Mouse (Mus musculus) forebrain, embryonic 16.5 days (tissue): ENCODE measurements at regions not wholly inside any gene's neighbourhood (a gene's known extent, or its start where the extent isn't known, plus 50 kb on each side); places are given as distances from the start of the nearest gene placed in this dataset.

Experiments
- ATAC-seq: fragments of 200-750 bp; cut with Nextera tagmentation; 2 replicates; pipeline ENCODE4 v1.8.0; 2017; ENCODE audit warnings: mild to moderate bottlenecking, moderate library complexity
- H3K27ac ChIP-seq: fragments of 300-500 bp; sonication (generic); 2 replicates; pipeline ENCODE4 v1.5.1; 2014; ENCODE audit warnings: low read length, control low read depth
- H3K27me3 ChIP-seq: fragments of 300-500 bp; sonication (generic); replicated peaks from 2 replicates; pipeline ENCODE4 v1.6.1; 2014; ENCODE audit warnings: low read length; ENCODE audit not compliant: control insufficient read depth, insufficient read depth
- H3K36me3 ChIP-seq: fragments of 300-500 bp; sonication (generic); 2 replicates; pipeline ENCODE4 v1.6.1; 2014; ENCODE audit not compliant: control insufficient read depth, insufficient read depth
- H3K4me1 ChIP-seq: fragments of 300-500 bp; sonication (generic); replicated peaks from 2 replicates; pipeline ENCODE4 v1.6.1; 2014; ENCODE audit warnings: low read length; ENCODE audit not compliant: control insufficient read depth, insufficient read depth
- H3K4me2 ChIP-seq: fragments of 300-500 bp; sonication (generic); 2 replicates; pipeline ENCODE4 v1.6.1; 2014; ENCODE audit warnings: mild to moderate bottlenecking, low read length, control low read depth
- H3K4me3 ChIP-seq: fragments of 300-500 bp; sonication (generic); replicated peaks from 2 replicates; pipeline ENCODE4 v1.5.1; 2014; ENCODE audit warnings: mild to moderate bottlenecking, low read length, control low read depth
- H3K9ac ChIP-seq: fragments of 300-500 bp; sonication (generic); replicated peaks from 2 replicates; pipeline ENCODE4 v1.6.1; 2014; ENCODE audit warnings: low read depth, low read length, control low read depth
- H3K9me3 ChIP-seq: fragments of 300-500 bp; sonication (generic); 2 replicates; pipeline ENCODE4 v1.6.1; 2016; ENCODE audit warnings: low read length; ENCODE audit not compliant: control insufficient read depth
- WGBS: fragments of 180-500 bp; shearing (Covaris S2); extraction: QIAGEN DNeasy Blood & Tissue Kit; methylation state at CpG from one replicate; pipeline ENCODE4 v1.1.7; 2014; 5-methylcytosine and 5-hydroxymethylcytosine counted together

DNA sequence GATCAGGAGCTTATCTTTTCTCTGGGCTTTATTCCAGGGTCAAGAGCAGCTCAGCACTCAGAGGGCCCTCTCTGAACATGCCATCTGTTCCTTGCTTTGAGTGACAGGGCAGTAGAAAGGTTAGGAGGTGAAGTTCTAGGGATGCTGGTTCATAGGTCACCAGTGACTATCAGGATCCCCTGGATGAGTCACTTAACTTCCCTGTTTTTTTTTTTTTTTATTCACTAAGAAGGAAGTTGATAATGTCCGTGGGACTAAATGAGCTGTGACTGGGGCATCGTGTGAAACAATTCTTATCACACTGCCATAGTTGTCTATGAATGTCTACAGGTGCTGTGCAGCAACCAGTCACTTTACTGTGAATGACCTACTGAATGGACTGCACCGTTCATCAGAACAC is 73.8 kb upstream of the Gpr139 start:
- Histone ChIP-seq H3K4me3 (no peak overlapping the region), H3K9ac (no peak overlapping the region)
- WGBS, result 87% methylated on average over 3 of the region's 3 CpGs

DNA sequence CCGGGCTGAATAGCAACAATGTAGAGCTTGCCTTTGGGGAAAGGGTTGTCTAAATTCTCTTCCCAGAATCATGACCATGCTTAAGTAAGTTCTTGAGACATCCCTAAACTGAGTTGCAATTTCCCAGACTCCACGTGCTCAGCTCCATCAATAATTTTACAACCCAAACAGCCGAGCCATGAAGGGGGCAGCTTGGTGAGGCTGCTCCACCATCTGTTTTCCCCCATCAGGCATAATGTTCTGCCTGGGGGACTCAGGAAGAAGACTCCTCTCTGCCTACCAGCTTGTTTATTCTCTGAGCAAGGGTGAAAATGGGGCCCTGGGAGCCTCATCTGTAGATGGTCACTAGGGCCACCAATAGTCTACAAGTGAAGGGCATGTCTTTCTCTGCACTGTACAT is 72.5 kb upstream of the Gpr139 start:
- Histone ChIP-seq H3K9me3 (no peaks in the 10 kb centered on the region), H3K4me3 (no peak overlapping the region), H3K27ac (no peak overlapping the region), H3K9ac (no peak overlapping the region), H3K27me3 (no peaks in the 10 kb centered on the region), H3K4me1 (no peaks in the 10 kb centered on the region), H3K4me2 (no peak overlapping the region), H3K36me3 (no peaks in the 10 kb centered on the region)
- WGBS, result 88% methylated on average over 3 of the region's 3 CpGs
- no peak for ATAC-seq

More for the DNA sequence above, 73.8 kb upstream of the Gpr139 start:
- no peak overlapping the region for H3K4me2 ChIP-seq
- H3K4me1 ChIP-seq, result no peaks in the 10 kb centered on the region
- H3K27me3 ChIP-seq, result no peaks in the 10 kb centered on the region
- no peak overlapping the region for H3K27ac ChIP-seq
- ATAC-seq, result no peak
- no peaks in the 10 kb centered on the region for H3K36me3 ChIP-seq
- H3K9me3 ChIP-seq, result no peaks in the 10 kb centered on the region

DNA sequence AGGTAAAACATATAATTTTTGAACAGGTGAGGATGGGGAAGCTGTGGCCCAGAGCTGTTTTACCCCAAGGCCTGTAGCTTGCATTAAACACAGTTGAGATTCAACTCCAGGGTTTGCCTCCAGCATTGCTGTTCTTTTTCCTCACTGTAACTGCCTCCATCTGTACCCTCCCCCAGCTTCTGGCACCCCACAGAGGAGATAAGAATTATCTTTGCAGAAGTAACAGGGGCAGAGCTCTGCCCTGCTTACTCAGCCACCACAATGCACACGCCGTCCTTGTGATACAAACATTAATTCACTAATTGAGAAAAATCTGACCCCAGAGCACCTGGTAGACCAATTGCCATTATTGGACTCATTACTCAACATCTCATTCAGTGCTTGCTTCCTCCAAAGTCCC is 68.3 kb upstream of the Gpr139 start:
- Histone ChIP-seq H3K4me1 (no peaks in the 10 kb centered on the region), H3K27me3 (no peaks in the 10 kb centered on the region), H3K9me3 (no peaks in the 10 kb centered on the region), H3K4me3 (no peak overlapping the region), H3K27ac (no peak overlapping the region), H3K36me3 (no peaks in the 10 kb centered on the region), H3K9ac (no peak overlapping the region), H3K4me2 (no peak overlapping the region)
- 73% methylated on average over 2 of the region's 2 CpGs for WGBS
- ATAC-seq, result no peak

DNA sequence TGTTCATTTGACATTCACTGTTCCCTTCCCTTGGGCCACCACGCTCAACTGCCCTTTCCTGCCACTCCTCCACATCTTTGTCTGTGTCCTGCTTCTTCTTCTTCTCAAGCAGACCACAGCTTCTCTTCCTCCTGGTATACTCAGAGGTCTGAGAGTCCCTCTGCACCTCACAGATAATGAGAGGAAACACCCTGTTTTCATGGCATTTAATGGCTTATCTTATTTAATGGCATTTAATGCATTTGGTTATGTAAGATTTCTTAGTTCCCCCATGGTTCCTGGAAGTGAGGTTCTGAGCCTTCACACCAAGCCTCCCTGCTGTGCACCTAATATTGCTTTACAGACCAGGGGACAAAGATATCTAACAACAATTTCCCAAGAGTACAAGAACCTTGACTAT is 67.3 kb upstream of the Gpr139 start:
- Histone ChIP-seq H3K4me2 (no peak overlapping the region), H3K36me3 (no peaks in the 10 kb centered on the region), H3K27me3 (no peaks in the 10 kb centered on the region), H3K9me3 (no peaks in the 10 kb centered on the region), H3K27ac (no peak overlapping the region), H3K9ac (no peak overlapping the region), H3K4me3 (no peak overlapping the region), H3K4me1 (no peaks in the 10 kb centered on the region)
- 94% methylated on average over 1 of the region's 1 CpGs for WGBS
- no peak for ATAC-seq

DNA sequence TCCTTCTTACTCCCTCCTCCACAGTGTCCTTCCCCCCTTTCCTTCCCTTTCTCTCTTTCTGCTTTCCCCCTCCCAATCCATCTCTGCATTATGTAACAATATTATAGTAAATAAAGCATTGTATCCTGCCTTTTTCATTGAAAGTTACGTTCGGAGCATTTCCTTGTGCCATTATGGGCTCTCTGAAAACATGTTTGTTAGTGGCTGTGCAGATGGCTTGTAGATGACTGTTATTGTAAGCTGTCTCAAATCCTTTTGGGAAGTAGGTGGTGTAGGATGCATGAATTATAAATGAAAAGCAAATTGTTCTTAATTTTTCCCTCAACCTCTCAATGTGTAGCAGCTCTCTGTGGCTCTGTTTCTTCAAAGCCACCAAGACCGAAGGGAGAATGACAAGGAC is 66.0 kb upstream of the Gpr139 start:
- H3K4me3 ChIP-seq, result no peak overlapping the region
- no peaks in the 10 kb centered on the region for H3K4me1 ChIP-seq
- H3K36me3 ChIP-seq, result no peaks in the 10 kb centered on the region
- no peaks in the 10 kb centered on the region for H3K27me3 ChIP-seq
- WGBS, result 85% methylated on average over 3 of the region's 3 CpGs
- no peaks in the 10 kb centered on the region for H3K9me3 ChIP-seq
- H3K4me2 ChIP-seq, result no peak overlapping the region
- no peak for ATAC-seq
- H3K27ac ChIP-seq, result no peak overlapping the region
- no peak overlapping the region for H3K9ac ChIP-seq

DNA sequence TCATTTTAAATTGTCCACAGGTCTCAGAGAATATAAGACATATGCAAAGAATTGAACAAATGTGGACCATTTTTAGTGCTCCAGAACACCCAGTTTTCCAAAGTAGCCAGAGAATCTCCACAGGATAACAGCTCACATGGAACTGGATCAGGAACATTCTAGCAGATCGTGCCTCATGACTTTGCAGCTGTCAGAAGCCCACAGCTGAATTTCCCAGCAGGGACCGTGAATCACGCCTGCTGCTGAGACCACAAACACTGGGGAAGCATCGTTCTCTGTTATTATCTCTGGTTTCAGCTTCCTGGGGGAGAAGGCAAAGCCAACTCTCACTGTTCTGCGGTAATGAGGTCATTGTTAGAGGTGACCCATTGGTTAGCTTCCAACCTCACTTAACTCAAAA is 60.4 kb upstream of the Gpr139 start:
- Histone ChIP-seq H3K36me3 (no peaks in the 10 kb centered on the region), H3K9ac (no peak overlapping the region), H3K27me3 (no peaks in the 10 kb centered on the region), H3K4me2 (no peak overlapping the region), H3K9me3 (no peaks in the 10 kb centered on the region), H3K4me3 (no peak overlapping the region), H3K4me1 (no peaks in the 10 kb centered on the region), H3K27ac (no peak overlapping the region)
- no peak for ATAC-seq
- WGBS, result 69% methylated on average over 5 of the region's 5 CpGs

DNA sequence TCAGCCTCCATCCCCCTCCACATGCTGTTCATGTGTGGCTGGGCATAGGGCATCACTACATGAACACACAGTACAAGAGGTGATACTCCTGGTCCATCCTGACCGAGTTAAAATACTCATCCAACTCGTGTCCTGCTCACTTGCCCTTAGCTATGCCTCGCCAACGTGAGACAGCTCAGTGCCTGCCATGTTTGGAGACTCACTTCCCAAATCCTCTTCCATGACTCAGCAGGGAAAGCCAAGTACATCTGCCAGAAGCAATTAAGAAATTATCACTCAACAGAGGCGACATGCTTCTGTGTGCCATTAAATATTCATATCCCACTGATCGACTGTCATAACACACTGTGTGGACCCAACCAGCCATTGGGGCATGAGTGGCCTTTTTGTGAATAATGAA is 51.9 kb upstream of the Gpr139 start:
- Histone ChIP-seq H3K27ac (no peak overlapping the region), H3K4me3 (no peak overlapping the region), H3K36me3 (no peaks in the 10 kb centered on the region), H3K4me1 (peaks cover 2% of the 10 kb centered on the region; the same call in 1 of the 2 replicates), H3K9ac (no peak overlapping the region), H3K27me3 (no peaks in the 10 kb centered on the region), H3K9me3 (no peaks in the 10 kb centered on the region), H3K4me2 (no peak overlapping the region)
- 69% methylated on average over 6 of the region's 6 CpGs for WGBS
- ATAC-seq, result no peak
